Mouse (Mus musculus): ENCODE results near the gene Npffr2. TPM values are rescaled to one million over a fixed set of nuclear protein-coding genes. Genes with fewer than 3 reads are reported as not detected.

Gene Npffr2
- polyA plus RNA-seq, 1 experiment, result not detected

- TF ChIP-seq POLR2A (IDR thresholded peaks at IDR 0.05; ENCODE audit: low read depth, low read length) (no peak), CTCF (IDR thresholded peaks at IDR 0.05; ENCODE audit: borderline replicate concordance, insufficient read depth, low read length) (no peak)
- Histone ChIP-seq H3K4me1 (ENCODE audit: control insufficient read depth, insufficient read depth, low read length) (no peaks in the 10 kb centered on the region), H3K27ac (ENCODE audit: insufficient read depth, low read length) (no peak overlapping the region), H3K4me3 (ENCODE audit: insufficient read depth, low read length) (no peak overlapping the region)
Observed at GRCm38 (mm10) chr5:89561381-89561780, 34.2 kb downstream of the Npffr2 start.

GRCm38 (mm10) chr5:89578678-89579077 lies 51.4 kb downstream of the Npffr2 start:
- TF ChIP-seq POLR2A (IDR thresholded peaks at IDR 0.05; ENCODE audit: low read depth, low read length) (no peak), CTCF (IDR thresholded peaks at IDR 0.05; ENCODE audit: borderline replicate concordance, insufficient read depth, low read length) (no peak)
- Histone ChIP-seq H3K4me1 (ENCODE audit: control insufficient read depth, insufficient read depth, low read length) (no peaks in the 10 kb centered on the region), H3K27ac (ENCODE audit: insufficient read depth, low read length) (no peak overlapping the region), H3K4me3 (ENCODE audit: insufficient read depth, low read length) (no peak overlapping the region)

- Histone ChIP-seq H3K27ac (ENCODE audit: insufficient read depth, low read length) (no peak overlapping the region), H3K4me3 (ENCODE audit: insufficient read depth, low read length) (no peak overlapping the region), H3K4me1 (ENCODE audit: control insufficient read depth, insufficient read depth, low read length) (no peaks in the 10 kb centered on the region)
- no peak for TF ChIP-seq POLR2A (IDR thresholded peaks at IDR 0.05; ENCODE audit: low read depth, low read length)
- TF ChIP-seq CTCF (IDR thresholded peaks at IDR 0.05; ENCODE audit: borderline replicate concordance, insufficient read depth, low read length), result no peak
Observed at GRCm38 (mm10) chr5:89579181-89579580, 52.0 kb downstream of the Npffr2 start.

- H3K4me1 ChIP-seq (ENCODE audit: control insufficient read depth, insufficient read depth, low read length), result no peaks in the 10 kb centered on the region
- H3K4me3 ChIP-seq (ENCODE audit: insufficient read depth, low read length), result no peak overlapping the region
- no peak overlapping the region for H3K27ac ChIP-seq (ENCODE audit: insufficient read depth, low read length)
- TF ChIP-seq POLR2A (IDR thresholded peaks at IDR 0.05; ENCODE audit: low read depth, low read length) (no peak), CTCF (IDR thresholded peaks at IDR 0.05; ENCODE audit: borderline replicate concordance, insufficient read depth, low read length) (no peak)
Observed at GRCm38 (mm10) chr5:89581143-89581542, 53.9 kb downstream of the Npffr2 start.

GRCm38 (mm10) chr5:89581742-89582366 lies 54.6 kb downstream of the Npffr2 start:
- TF ChIP-seq CTCF (IDR thresholded peaks at IDR 0.05; ENCODE audit: borderline replicate concordance, insufficient read depth, low read length) (no peak), POLR2A (IDR thresholded peaks at IDR 0.05; ENCODE audit: low read depth, low read length) (no peak)
- Histone ChIP-seq H3K4me3 (ENCODE audit: insufficient read depth, low read length) (no peak overlapping the region), H3K27ac (ENCODE audit: insufficient read depth, low read length) (no peak overlapping the region), H3K4me1 (ENCODE audit: control insufficient read depth, insufficient read depth, low read length) (no peaks in the 10 kb centered on the region)

- Histone ChIP-seq H3K4me1 (ENCODE audit: control insufficient read depth, insufficient read depth, low read length) (no peaks in the 10 kb centered on the region), H3K4me3 (ENCODE audit: insufficient read depth, low read length) (no peak overlapping the region), H3K27ac (ENCODE audit: insufficient read depth, low read length) (no peak overlapping the region)
- TF ChIP-seq POLR2A (IDR thresholded peaks at IDR 0.05; ENCODE audit: low read depth, low read length), result no peak
- TF ChIP-seq CTCF (IDR thresholded peaks at IDR 0.05; ENCODE audit: borderline replicate concordance, insufficient read depth, low read length), result no peak
Observed at GRCm38 (mm10) chr5:89585021-89585420, 57.8 kb downstream of the Npffr2 start.

- TF ChIP-seq POLR2A (IDR thresholded peaks at IDR 0.05; ENCODE audit: low read depth, low read length) (no peak), CTCF (IDR thresholded peaks at IDR 0.05; ENCODE audit: borderline replicate concordance, insufficient read depth, low read length) (no peak)
- H3K4me3 ChIP-seq (ENCODE audit: insufficient read depth, low read length), result no peak overlapping the region
Observed at GRCm38 (mm10) chr5:89592301-89592700, 65.1 kb downstream of the Npffr2 start.

GRCm38 (mm10) chr5:89611322-89612015 lies 84.2 kb downstream of the Npffr2 start:
- Histone ChIP-seq H3K4me1 (ENCODE audit: control insufficient read depth, insufficient read depth, low read length) (no peaks in the 10 kb centered on the region), H3K4me3 (ENCODE audit: insufficient read depth, low read length) (no peak overlapping the region), H3K27ac (ENCODE audit: insufficient read depth, low read length) (no peak overlapping the region)
- TF ChIP-seq POLR2A (IDR thresholded peaks at IDR 0.05; ENCODE audit: low read depth, low read length), result no peak
- no peak for TF ChIP-seq CTCF (IDR thresholded peaks at IDR 0.05; ENCODE audit: borderline replicate concordance, insufficient read depth, low read length)

More at GRCm38 (mm10) chr5:89592301-89592700, 65.1 kb downstream of the Npffr2 start:
- H3K4me1 ChIP-seq (ENCODE audit: control insufficient read depth, insufficient read depth, low read length), result no peaks in the 10 kb centered on the region
- no peak overlapping the region for H3K27ac ChIP-seq (ENCODE audit: insufficient read depth, low read length)

GRCm38 (mm10) chr5:89612262-89612661 lies 85.0 kb downstream of the Npffr2 start:
- Histone ChIP-seq H3K27ac (ENCODE audit: insufficient read depth, low read length) (no peak overlapping the region), H3K4me1 (ENCODE audit: control insufficient read depth, insufficient read depth, low read length) (no peaks in the 10 kb centered on the region), H3K4me3 (ENCODE audit: insufficient read depth, low read length) (no peak overlapping the region)
- TF ChIP-seq CTCF (IDR thresholded peaks at IDR 0.05; ENCODE audit: borderline replicate concordance, insufficient read depth, low read length) (no peak), POLR2A (IDR thresholded peaks at IDR 0.05; ENCODE audit: low read depth, low read length) (no peak)

GRCm38 (mm10) chr5:89631599-89631998 lies 104.4 kb downstream of the Npffr2 start:
- TF ChIP-seq POLR2A (IDR thresholded peaks at IDR 0.05; ENCODE audit: low read depth, low read length) (no peak), CTCF (IDR thresholded peaks at IDR 0.05; ENCODE audit: borderline replicate concordance, insufficient read depth, low read length) (no peak)
- no peaks in the 10 kb centered on the region for H3K4me1 ChIP-seq (ENCODE audit: control insufficient read depth, insufficient read depth, low read length)
- H3K27ac ChIP-seq (ENCODE audit: insufficient read depth, low read length), result no peak overlapping the region
- H3K4me3 ChIP-seq (ENCODE audit: insufficient read depth, low read length), result no peak overlapping the region

Other genes starting within 250 kb of the Npffr2 start
- gene Gc, start 69.5 kb upstream of the Npffr2 start, polyA plus RNA-seq (2011; ENCODE audit: insufficient read length, low read depth, missing spikeins), result not detected in 2 replicates